Mouse (Mus musculus) lung, embryonic 15.5 days (tissue): ENCODE results near the gene Otud7b. TPM values are rescaled to one million over a fixed set of nuclear protein-coding genes. Genes with fewer than 3 reads are reported as not detected.
A peak's percentile ranks its signal among the peaks of the same experiment; 100 is the strongest.
"Not testable (repeated sequence)": the region's sequence is repeated elsewhere in the genome, so short reads cannot be mapped to it uniquely, and the experiment has no call there.

Experiments
- ATAC-seq: fragments of 200-750 bp; cut with Nextera tagmentation; 2 replicates; pipeline ENCODE4 v1.8.0; 2017; ENCODE audit warnings: moderate number of reproducible peaks, borderline replicate concordance; ENCODE audit not compliant: low FRiP score, low TSS enrichment; ENCODE audit errors: extremely low read depth
- H3K27ac ChIP-seq: fragments of 300-500 bp; sonication (generic); 2 replicates; pipeline ENCODE4 v1.5.1; 2015; ENCODE audit warnings: moderate library complexity, mild to moderate bottlenecking, inconsistent platforms
- H3K27me3 ChIP-seq: fragments of 300-500 bp; sonication (generic); 2 replicates; pipeline ENCODE4 v1.6.1; 2015; ENCODE audit warnings: inconsistent platforms
- H3K36me3 ChIP-seq: fragments of 300-500 bp; sonication (generic); 2 replicates; pipeline ENCODE4 v1.6.1; 2015; ENCODE audit warnings: inconsistent platforms
- H3K4me1 ChIP-seq: fragments of 300-500 bp; sonication (generic); 2 replicates; pipeline ENCODE4 v1.6.1; 2015; ENCODE audit warnings: inconsistent platforms
- H3K4me2 ChIP-seq: fragments of 300-500 bp; sonication (generic); 2 replicates; pipeline ENCODE4 v1.6.1; 2015; ENCODE audit warnings: inconsistent platforms, mild to moderate bottlenecking, moderate library complexity
- H3K4me3 ChIP-seq: fragments of 300-500 bp; sonication (generic); 2 replicates; pipeline ENCODE4 v1.5.1; 2015; ENCODE audit warnings: mild to moderate bottlenecking, inconsistent platforms
- H3K9ac ChIP-seq: fragments of 300-500 bp; sonication (generic); 2 replicates; pipeline ENCODE4 v1.6.1; 2015; ENCODE audit warnings: inconsistent platforms
- H3K9me3 ChIP-seq: fragments of 300-500 bp; sonication (generic); 2 replicates; pipeline ENCODE4 v1.6.1; 2016; ENCODE audit warnings: inconsistent platforms
- WGBS: fragments of 180-500 bp; shearing (Covaris S2); methylation state at CpG from one replicate; pipeline ENCODE4 v1.1.7; 2015; 5-methylcytosine and 5-hydroxymethylcytosine counted together
- polyA plus RNA-seq: library from polyadenylated mRNA; unstranded; fragments of >200 nt; fragmentation: Nextera tagmentation; extraction: Ambion mirVana; gene quantifications from 2 replicates; pipeline ENCODE4 v1.2.1, GENCODE M21; 2015

Gene Otud7b
- polyA plus RNA-seq, 1 experiment from 2014 or later, result 22.0 TPM

DNA sequence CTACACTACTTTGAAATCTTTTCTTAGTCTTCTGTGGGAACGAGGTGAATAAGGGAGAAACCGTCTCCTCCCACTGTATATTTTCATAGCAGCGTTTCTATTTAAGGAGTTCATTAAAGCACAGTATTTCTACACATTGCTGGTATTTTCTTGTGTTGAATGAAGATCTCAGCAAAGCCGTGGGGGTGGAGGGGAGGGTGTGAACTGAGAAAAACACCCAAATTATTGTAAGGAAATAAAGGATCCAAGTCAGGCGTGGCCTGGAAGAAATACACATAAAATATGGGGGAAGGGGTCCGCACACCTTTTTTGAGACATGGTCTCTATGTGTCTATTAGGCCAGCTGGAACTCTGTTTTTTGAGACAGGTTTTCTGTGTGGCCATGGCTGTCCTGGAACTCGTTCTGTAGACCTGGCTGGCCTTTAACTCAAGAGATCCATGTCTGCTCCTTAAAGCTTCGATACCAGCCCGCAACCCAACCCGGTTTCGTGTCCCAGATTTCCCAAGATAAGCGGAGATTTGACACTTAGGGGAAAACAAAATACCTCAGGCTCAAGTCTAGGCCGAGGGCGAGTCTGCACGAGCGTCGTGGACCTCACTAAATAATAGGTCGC, 67.4 kb downstream of the Otud7b start:
- Histone ChIP-seq H3K4me1 (peaks cover 37% of the 10 kb centered on the region), H3K9ac (peak overlapping the region; percentile 76), H3K27me3 (no peaks in the 10 kb centered on the region), H3K9me3 (no peaks in the 10 kb centered on the region), H3K4me3 (peak overlapping the region; percentile 97), H3K36me3 (peaks cover 23% of the 10 kb centered on the region), H3K27ac (peak overlapping the region; percentile 98), H3K4me2 (peak overlapping the region; percentile 85)
- 10% methylated on average over 18 of the region's 18 CpGs for WGBS
- ATAC-seq, result peak; percentile 24; the same call in 1 of the 2 replicates

DNA sequence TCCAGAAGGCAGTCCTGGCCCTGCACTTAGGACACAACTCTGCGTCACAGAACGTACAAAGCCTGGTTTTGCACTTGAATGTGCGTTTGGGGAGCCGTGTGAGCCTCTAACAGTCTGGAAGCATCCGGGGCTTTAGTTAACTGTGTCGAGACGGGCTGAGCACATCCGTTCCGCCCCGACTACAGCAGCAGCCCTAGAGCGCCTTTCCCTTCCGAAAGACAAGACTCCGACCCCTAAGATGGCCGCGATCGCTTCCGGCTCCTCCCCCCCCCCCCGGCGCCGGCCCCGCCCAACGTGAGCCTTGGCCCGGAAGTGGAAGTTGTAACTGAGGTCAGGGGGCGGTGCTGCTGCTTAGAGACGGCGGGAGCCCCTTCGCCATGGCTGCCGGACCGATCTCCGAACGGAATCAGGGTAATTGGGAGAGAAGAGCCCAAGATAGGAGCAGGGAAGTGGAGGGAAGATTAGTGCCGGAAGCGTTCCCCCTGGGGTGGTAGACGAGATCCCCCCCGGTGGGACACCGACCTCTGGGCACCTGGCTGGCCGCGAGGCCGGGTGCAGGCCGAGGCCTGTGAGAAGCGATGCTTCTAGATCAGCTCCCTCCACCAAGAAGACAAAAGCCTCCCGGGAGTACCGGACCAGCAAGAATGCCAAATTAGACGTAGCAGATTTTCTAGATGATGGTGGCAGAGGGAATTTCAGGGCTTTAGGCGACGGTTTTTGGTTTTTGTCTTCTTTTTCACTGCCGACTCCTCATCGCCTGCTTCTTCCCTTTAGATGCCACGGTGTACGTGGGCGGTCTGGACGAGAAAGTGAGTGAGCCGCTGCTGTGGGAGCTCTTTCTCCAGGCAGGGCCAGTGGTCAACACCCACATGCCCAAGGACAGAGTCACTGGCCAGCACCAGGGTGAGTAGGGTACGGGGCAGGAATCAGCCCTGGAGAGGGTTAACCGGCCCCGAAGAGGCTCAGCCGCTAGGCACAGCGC, 68.2 kb downstream of the Otud7b start, which contains the start of gene Sf3b4:
Sf3b4 (plus strand) TSS at position 136 of the 982 bp plus-strand sequence.
- peak within 1 kb of the TSS; percentile 85 for H3K4me2 ChIP-seq
- H3K4me1 ChIP-seq, result peaks cover 37% of the 10 kb centered on the region
- H3K4me3 ChIP-seq, result peak within 1 kb of the TSS; percentile 97
- H3K27ac ChIP-seq, result peak within 1 kb of the TSS; percentile 98
- ATAC-seq, result peak; percentile 93
- H3K27me3 ChIP-seq, result no peaks in the 10 kb centered on the region
- under 1% methylated on average over 51 of the region's 58 CpGs for WGBS
- peaks cover 28% of the 10 kb centered on the region for H3K36me3 ChIP-seq
- no peaks in the 10 kb centered on the region for H3K9me3 ChIP-seq
- H3K9ac ChIP-seq, result peak within 1 kb of the TSS; percentile 85

DNA sequence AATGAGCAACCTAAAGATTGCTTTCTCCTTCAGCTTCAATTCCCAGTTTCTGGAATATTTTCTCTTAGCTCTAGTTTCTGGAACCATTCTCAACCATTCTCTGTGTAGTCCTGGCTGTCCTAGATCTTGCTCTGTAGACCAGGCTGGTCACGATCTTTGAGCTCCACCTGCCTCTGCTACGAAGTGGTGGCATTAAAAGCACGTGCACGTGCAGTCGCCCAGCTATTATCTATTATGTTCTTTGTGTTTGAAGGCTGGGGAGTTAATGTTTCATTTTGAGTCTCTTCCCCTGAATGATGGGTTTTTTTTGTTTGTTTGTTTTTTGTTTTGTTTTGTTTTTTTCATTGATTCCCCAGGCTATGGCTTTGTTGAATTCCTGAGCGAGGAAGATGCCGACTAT, 68.9 kb downstream of the Otud7b start:
- Histone ChIP-seq H3K36me3 (peaks cover 34% of the 10 kb centered on the region), H3K27me3 (no peaks in the 10 kb centered on the region), H3K9me3 (no peaks in the 10 kb centered on the region), H3K27ac (no peak overlapping the region), H3K4me2 (peak overlapping the region; percentile 85), H3K4me1 (peaks cover 37% of the 10 kb centered on the region), H3K9ac (peak overlapping the region; percentile 85), H3K4me3 (peak overlapping the region; percentile 97)
- 30% methylated on average over 7 of the region's 7 CpGs for WGBS
- no peak for ATAC-seq

DNA sequence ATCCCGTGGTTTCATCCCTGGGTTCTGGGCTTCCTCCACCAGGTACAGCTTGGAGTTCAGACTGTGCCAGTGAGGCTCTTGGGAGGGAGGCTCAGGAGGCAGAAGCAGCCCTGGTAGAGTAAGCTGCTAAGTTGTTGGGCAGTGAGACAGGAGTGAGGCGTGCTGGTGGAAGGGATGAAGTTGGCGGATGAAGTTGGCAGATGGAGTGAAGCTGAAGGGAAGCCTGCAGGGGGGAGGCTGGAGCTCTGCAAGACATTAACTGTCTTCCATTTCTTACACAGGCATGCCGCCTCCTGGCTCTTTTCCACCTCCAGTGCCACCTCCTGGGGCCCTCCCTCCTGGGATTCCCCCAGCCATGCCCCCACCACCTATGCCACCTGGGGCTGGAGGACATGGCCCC, 69.7 kb downstream of the Otud7b start:
- Histone ChIP-seq H3K4me2 (peak overlapping the region; percentile 85), H3K4me1 (peaks cover 37% of the 10 kb centered on the region), H3K36me3 (peaks cover 38% of the 10 kb centered on the region)
- H3K27ac ChIP-seq, ATAC-seq, H3K27me3 ChIP-seq, H3K9me3 ChIP-seq, H3K4me3 ChIP-seq, H3K9ac ChIP-seq: not testable (repeated sequence)
- 77% methylated on average over 4 of the region's 4 CpGs for WGBS

- Histone ChIP-seq H3K36me3 (peaks cover 38% of the 10 kb centered on the region), H3K9me3 (no peaks in the 10 kb centered on the region), H3K9ac (no peak overlapping the region), H3K4me2 (no peak overlapping the region), H3K4me3 (no peak overlapping the region), H3K4me1 (peaks cover 36% of the 10 kb centered on the region), H3K27me3 (no peaks in the 10 kb centered on the region), H3K27ac (no peak overlapping the region)
- ATAC-seq, result no peak
- WGBS, result 94% methylated on average over 6 of the region's 6 CpGs
Measured at GRCm38 (mm10) chr3:96175251-96175650, 70.9 kb downstream of the Otud7b start.

- no peaks in the 10 kb centered on the region for H3K27me3 ChIP-seq
- H3K4me1 ChIP-seq, result peaks cover 35% of the 10 kb centered on the region
- WGBS, result 91% methylated on average over 4 of the region's 4 CpGs
- H3K27ac ChIP-seq, result no peak overlapping the region
- no peak overlapping the region for H3K9ac ChIP-seq
- no peaks in the 10 kb centered on the region for H3K9me3 ChIP-seq
- H3K36me3 ChIP-seq, result peaks cover 38% of the 10 kb centered on the region
- no peak for ATAC-seq
- no peak overlapping the region for H3K4me3 ChIP-seq
- H3K4me2 ChIP-seq, result no peak overlapping the region
Measured at GRCm38 (mm10) chr3:96178427-96178826, 74.1 kb downstream of the Otud7b start.

DNA sequence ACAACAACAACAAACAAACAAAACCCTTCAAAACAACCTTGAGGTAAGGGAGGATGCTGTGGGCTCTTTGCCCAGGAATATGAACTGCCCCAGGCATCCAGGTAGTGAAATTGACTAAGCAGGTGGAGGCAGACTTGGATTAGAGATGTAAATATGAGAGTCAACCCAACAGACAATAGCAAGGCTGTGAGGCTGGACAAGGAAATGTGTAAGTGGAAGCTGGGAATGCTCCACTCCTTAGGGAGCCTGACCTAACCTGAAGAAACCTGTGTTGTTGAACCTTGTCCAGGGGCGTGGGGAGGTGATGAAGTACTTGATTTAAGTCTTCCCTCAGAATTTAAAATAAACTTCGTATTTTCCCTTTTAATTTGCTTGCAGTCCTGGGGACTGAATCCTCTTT, 74.6 kb downstream of the Otud7b start:
- no peak overlapping the region for H3K9ac ChIP-seq
- H3K4me3 ChIP-seq, result no peak overlapping the region
- peaks cover 31% of the 10 kb centered on the region for H3K4me1 ChIP-seq
- no peak overlapping the region for H3K4me2 ChIP-seq
- H3K27me3 ChIP-seq, result no peaks in the 10 kb centered on the region
- WGBS, result 84% methylated on average over 2 of the region's 2 CpGs
- no peaks in the 10 kb centered on the region for H3K9me3 ChIP-seq
- no peak overlapping the region for H3K27ac ChIP-seq
- H3K36me3 ChIP-seq, result peaks cover 38% of the 10 kb centered on the region
- ATAC-seq, result no peak

DNA sequence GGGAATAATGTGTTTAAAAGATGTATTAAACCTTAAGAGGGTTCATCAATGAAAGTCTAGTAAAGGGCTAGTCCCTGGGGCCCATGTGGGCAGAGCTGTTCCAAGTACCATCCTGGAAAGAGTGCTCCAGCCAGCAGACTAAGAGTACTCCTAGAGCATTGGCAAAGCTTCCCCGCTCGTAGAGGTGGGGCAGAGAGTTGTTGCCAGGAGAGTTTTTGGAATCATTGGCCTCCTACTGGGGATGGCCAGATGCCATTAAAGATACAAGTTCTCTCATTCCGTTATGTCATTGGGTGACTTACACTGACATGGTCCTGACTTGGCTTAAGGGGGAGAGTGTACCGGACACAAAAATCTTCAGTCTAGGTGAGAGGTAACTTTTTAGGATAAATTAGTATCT, 75.2 kb downstream of the Otud7b start:
- H3K36me3 ChIP-seq, result peaks cover 31% of the 10 kb centered on the region

GRCm38 (mm10) chr3:96180727-96181477, 76.6 kb downstream of the Otud7b start, which contains the start of gene Sv2a:
Gene Sv2a, plus strand, starts transcription at chr3:96181151.
- WGBS, result 1% methylated on average over 19 of the region's 23 CpGs
- Histone ChIP-seq H3K4me1 (peaks cover 17% of the 10 kb centered on the region), H3K9ac (peak within 1 kb of the TSS; percentile 58), H3K27me3 (no peaks in the 10 kb centered on the region), H3K4me2 (peak within 1 kb of the TSS; percentile 81), H3K4me3 (peak within 1 kb of the TSS; percentile 52), H3K27ac (no peak within 1 kb of the TSS), H3K36me3 (peaks cover 22% of the 10 kb centered on the region), H3K9me3 (no peaks in the 10 kb centered on the region)
- ATAC-seq, result peak; percentile 56

More for the DNA sequence above, 75.2 kb downstream of the Otud7b start:
- Histone ChIP-seq H3K27ac (no peak overlapping the region), H3K9ac (no peak overlapping the region), H3K4me1 (peaks cover 25% of the 10 kb centered on the region), H3K4me2 (no peak overlapping the region), H3K9me3 (no peaks in the 10 kb centered on the region), H3K4me3 (no peak overlapping the region), H3K27me3 (no peaks in the 10 kb centered on the region)
- 50% methylated on average over 4 of the region's 4 CpGs for WGBS
- no peak for ATAC-seq

DNA sequence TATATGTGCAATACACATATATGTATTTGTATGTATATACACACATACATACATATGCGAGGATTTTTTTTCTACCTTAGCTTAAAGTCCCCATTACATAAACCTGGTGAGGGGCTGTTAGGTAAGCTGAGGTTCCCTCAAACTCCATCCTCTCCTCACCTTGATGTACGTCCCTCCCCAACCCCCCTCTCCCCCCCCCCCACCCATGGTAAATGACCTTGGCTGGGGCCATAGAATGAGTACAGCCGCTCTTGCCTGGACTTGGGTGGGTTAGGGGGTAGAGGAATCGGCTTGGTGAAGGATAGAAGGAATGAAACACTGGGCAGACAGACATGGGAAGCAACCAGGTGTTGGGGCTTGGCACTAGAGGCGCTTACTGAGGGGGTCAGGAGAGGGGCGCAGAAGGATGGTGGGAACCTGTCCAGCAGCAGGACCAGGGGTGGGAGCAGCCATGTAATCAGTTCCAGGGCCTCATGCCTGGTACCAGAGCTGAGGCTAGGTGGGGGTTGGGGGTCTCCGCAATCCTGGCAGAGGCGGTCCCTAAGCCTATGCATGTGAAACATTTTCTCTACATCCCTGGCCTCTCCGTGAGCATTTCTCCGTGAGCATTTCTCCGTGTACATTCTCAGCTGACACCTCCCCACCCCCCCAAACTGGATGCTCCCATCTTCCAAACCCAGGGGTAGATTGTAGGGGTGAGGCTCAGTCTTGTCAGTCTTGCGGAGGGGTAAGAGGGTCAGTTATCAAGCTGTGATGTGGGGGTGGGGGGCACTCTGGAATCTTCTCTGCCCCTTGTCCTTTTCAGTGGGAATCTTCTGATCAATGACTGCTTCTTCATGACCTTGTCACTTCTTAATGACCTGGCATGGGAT, 77.4 kb downstream of the Otud7b start:
- Histone ChIP-seq H3K4me1 (peaks cover 17% of the 10 kb centered on the region), H3K4me2 (peak overlapping the region; percentile 81), H3K9ac (no peak overlapping the region), H3K27me3 (no peaks in the 10 kb centered on the region), H3K4me3 (peak overlapping the region; percentile 52), H3K9me3 (no peaks in the 10 kb centered on the region), H3K27ac (no peak overlapping the region), H3K36me3 (peaks cover 14% of the 10 kb centered on the region)
- WGBS, result 28% methylated on average over 12 of the region's 12 CpGs
- peak; percentile 36; the same call in 1 of the 2 replicates for ATAC-seq

GRCm38 (mm10) chr3:96182382-96182776, 78.1 kb downstream of the Otud7b start:
- 10% methylated on average over 4 of the region's 4 CpGs for WGBS
- H3K4me2 ChIP-seq, result peak overlapping the region; percentile 81
- peaks cover 17% of the 10 kb centered on the region for H3K4me1 ChIP-seq
- no peak overlapping the region for H3K9ac ChIP-seq
- H3K27me3 ChIP-seq, result no peaks in the 10 kb centered on the region
- no peaks in the 10 kb centered on the region for H3K9me3 ChIP-seq
- H3K36me3 ChIP-seq, result peaks cover 11% of the 10 kb centered on the region
- no peak for ATAC-seq
- no peak overlapping the region for H3K4me3 ChIP-seq
- no peak overlapping the region for H3K27ac ChIP-seq
